Mouse (Mus musculus): Measurements from ENCODE around the gene Eef1akmt1.

Gene Eef1akmt1

DNA sequence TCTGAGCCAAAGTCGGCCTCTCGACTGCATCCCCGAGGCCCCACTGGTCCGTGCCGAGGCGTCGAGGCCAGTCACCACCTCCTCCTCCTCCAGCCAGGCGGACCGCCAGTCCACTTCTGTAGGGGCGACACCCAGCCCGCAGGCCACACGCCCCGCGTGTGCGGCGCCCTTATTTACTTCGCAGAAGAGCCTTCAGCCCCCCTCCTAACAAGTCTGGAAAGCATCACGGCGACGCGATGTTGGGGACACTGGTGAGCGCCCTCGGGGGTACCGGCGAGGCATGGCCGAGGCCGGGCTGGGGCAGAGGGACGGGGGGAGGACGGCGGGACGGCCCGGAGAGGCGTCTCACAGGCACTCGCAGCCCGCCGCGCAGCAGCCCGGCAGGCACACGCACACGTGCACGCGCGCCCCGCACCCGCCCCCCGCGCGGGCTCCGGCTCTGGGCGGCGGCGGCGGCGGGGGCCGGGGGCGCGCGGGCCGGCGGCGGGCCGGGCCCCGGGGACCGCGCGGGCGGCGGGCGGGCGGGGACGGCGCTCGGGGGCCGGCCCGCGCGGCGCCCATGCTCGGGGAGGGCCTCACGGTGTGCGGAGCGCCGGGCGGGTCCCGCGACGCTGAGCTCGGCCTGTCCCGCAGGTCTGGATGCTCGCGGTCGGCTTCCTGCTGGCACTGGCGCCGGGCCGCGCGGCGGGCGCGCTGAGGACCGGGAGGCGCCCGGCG, 46.6 kb downstream of the Eef1akmt1 start, which contains the start of gene Il17d:
Gene Il17d, plus strand, starts transcription at position 107 of the 717 bp plus-strand sequence.
- no peak for DNase-seq (ENCODE audit: low read depth, low spot score)

DNA sequence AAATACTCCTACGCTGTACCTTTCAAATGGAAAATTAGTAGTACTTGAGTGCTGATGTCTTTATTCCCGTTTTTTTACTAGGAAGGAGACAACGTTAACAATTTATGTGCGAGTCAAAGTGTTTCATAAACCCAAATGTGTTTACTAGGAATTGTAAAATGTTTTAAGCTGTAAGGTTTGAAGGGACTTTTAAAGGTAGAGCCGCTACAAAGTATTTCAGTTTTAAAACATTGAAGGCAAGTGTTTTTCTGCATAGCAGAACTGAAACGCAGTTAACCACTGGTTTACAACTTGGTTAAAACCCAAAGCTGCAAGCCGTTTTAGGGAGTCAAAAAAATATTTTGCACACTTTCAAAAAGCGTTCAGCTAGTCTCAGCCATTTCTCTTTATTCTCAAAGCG, 47.6 kb downstream of the Eef1akmt1 start:
- no peak for DNase-seq (ENCODE audit: low read depth, low spot score)

DNA sequence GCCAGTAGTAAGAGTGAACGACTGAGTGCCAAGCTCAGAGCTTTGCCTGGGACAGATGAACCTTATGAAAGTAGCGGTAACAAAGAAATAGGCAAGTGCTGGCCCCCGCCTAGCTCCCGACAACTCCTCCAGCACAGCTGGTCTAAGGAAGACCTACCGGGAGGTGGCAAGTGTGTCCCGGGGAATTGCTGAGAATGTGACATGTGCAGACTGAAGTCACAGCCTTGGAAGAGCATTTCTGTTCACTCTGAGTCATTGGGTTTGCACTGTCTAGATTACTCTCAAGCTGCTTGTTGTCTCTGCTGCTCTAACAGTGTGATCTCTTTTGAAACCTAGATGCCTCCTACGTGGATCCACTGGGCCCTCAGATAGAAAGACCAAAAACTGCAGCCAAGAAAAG, 54.4 kb downstream of the Eef1akmt1 start:
- DNase-seq (ENCODE audit: low read depth, low spot score): no peak

DNA sequence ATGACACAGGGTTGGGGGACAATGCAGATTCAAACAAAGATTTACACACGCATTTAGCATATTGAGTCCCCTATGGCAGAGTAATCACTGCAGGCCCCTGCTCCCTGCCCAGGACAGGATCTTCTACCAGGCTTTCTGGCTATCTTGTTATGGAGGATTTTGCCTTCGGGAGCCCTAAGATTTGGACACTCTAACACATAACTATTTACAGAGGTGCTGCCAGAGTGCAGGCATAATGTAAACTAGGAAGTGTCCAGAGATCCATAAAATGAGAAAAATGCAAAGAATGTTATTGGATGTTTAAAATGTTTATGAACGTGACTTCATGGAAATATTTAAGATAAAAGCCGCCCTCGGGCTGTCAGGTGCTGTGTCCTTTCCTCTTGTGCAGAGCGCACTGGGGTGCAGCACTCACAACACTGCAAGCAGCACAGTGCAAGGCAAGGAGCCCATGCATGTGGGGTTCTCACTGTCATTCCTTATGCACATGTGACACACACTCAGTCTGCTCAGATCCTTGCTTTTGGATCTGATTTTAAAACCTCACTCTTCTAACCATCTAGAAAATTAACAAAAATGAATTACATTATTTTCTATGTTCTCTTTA, 56.2 kb downstream of the Eef1akmt1 start:
- no peak for DNase-seq (ENCODE audit: low read depth, low spot score)

DNA sequence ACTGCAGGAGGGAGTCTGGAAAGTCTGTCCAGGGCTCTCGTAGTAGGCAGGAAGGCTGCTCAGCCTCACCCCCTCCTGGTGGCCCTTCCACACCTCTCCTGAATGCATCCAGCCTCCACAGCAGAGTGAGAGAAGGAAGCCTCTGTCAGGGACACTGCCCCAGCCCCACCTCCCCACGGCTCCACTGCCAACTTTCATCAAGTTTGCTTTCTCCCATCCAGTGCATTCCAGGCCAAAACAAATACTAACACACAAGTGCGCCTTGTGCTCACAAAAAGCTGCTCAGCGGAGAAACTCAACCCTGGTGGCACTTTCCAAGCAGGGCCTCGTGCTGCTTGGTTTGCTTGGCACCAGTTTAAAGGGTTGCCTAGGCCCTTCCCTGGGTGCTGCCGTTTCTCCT, 61.9 kb downstream of the Eef1akmt1 start:
- DNase-seq (ENCODE audit: low read depth, low spot score): no peak

DNA sequence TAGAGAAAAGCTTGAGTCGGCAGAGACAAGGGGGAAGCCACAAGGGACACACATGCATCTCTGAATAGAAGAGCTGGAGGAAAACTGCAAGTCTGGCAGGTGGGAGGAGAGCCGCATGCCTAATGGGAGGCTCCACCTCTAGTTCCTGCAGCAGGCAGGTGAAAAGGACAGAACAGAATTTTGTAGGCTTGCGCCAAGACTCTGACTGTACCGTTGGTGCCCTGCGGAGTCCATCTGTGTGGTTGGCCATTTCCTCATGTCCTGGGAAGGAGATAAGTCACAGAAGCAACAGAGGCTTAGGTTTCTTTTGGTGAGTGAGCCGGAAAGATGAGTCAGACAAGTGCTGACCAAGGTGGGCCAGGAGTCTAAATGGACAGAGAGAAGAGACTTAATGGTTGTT, 67.7 kb downstream of the Eef1akmt1 start:
- DNase-seq (ENCODE audit: low read depth, low spot score): no peak
